Mouse (Mus musculus) small intestine, adult 2 months (tissue): Measurements from ENCODE around the gene Rapgef1. TPM values are rescaled to one million over a fixed set of nuclear protein-coding genes. Genes with fewer than 3 reads are reported as not detected.
"Not testable (repeated sequence)": the region's sequence is repeated elsewhere in the genome, so short reads cannot be mapped to it uniquely, and the experiment has no call there.

Experiments used
- H3K27ac ChIP-seq: fragments of 200-500 bp; 2 replicates; pipeline ENCODE4 v1.5.1; 2012; ENCODE audit warnings: low read depth, low read length, control low read depth, inconsistent platforms; ENCODE audit not compliant: insufficient read depth
- H3K27me3 ChIP-seq: fragments of 200-500 bp; 2 replicates; pipeline ENCODE4 v1.6.1; 2012; ENCODE audit warnings: mild to moderate bottlenecking, moderate library complexity, low read length, inconsistent platforms; ENCODE audit not compliant: control insufficient read depth, insufficient read depth
- H3K36me3 ChIP-seq: fragments of 200-500 bp; 2 replicates; pipeline ENCODE4 v1.6.1; 2012; ENCODE audit warnings: mild to moderate bottlenecking, low read length, control low read depth, inconsistent platforms; ENCODE audit not compliant: control insufficient read depth, insufficient read depth
- H3K4me1 ChIP-seq: fragments of 200-500 bp; 2 replicates; pipeline ENCODE4 v1.6.1; 2012; ENCODE audit warnings: low read length, inconsistent platforms, mixed read lengths; ENCODE audit not compliant: control insufficient read depth, insufficient read depth, insufficient read length
- H3K4me3 ChIP-seq: fragments of 200-500 bp; 2 replicates; pipeline ENCODE4 v1.5.1; 2012; ENCODE audit warnings: low read depth, mild to moderate bottlenecking, control low read depth, inconsistent platforms, low read length, moderate library complexity
- CTCF ChIP-seq: fragments of 200-500 bp; IDR thresholded peaks from 2 replicates; pipeline ENCODE4 v1.5.1; 2012; ENCODE audit warnings: low read depth, mild to moderate bottlenecking, control low read depth, inconsistent platforms, low read length, moderate library complexity, mixed read lengths; ENCODE audit not compliant: insufficient replicate concordance, insufficient read length; ENCODE audit errors: extremely low read depth
- POLR2A ChIP-seq: fragments of 200-500 bp; IDR thresholded peaks from 2 replicates; pipeline ENCODE4 v1.6.1; 2012; ENCODE audit warnings: low read depth, mild to moderate bottlenecking, control low read depth, inconsistent platforms, low read length, moderate library complexity
- WGBS: fragments of 180-500 bp; shearing (Covaris S2); methylation state at CpG from one replicate; pipeline ENCODE4 v1.1.7; 2018; 5-methylcytosine and 5-hydroxymethylcytosine counted together
- polyA plus RNA-seq: library from polyadenylated mRNA; depleted of rRNA; stranded (reverse); fragments of >200 nt; gene quantifications from 2 replicates; pipeline ENCODE4 v1.2.3, GENCODE M21; 2012

Gene Rapgef1
- polyA plus RNA-seq, 1 experiment = 25.1 TPM

DNA sequence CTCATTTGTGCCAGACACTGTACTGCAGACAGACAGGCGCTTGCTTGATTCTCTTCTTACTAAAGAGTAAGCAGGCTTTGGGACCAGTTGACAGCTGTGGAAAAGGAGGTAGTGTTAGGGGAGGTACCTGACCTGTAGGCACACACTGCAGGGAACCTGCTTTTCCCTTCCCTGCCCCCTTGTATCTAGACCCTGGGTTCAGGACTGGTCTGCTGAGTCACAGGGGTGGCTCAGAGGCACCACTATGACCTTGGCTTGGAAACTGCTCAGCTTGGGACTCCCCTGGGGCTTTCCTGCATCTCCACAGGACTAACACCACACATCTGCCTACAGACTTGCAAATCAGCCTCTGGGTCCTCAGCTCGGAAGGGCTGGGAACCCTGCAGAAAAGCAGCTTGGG, 9.8 kb downstream of the Rapgef1 start:
- H3K27ac ChIP-seq = peak overlapping the region; percentile 5
- H3K36me3 ChIP-seq = no peaks in the 10 kb centered on the region
- 68% methylated on average over 2 of the region's 2 CpGs for WGBS

DNA sequence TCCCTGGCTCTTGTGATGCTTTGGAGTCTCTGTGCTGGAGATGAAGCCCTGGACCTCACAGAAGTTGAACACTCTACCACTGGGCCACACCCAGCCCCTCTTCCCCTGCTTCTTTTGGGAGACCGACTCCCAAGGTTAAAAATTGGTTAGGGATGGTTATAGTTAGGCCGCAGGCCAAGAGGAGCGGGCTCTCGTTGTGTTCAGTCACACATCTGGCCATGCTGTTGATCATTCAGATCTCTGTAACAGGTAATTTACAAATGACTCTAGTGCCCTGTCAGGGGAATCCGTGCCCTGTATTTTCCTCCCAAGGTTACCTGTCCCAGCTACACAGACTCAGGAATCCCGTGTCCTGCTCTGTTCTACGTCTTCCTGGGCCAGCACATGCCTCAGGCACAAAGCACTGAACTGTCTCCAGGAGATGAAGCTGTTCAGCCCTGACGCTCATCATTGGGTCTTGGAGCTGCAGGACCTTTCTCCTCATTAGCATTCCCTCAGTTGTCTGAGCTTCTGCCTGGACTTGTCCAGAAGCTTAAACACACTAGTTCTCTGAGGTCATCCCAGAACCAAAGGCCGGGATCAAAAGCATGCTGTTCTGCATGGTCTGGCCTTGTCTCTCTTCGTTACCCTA, 10.7 kb downstream of the Rapgef1 start:
- WGBS = 90% methylated on average over 10 of the region's 10 CpGs

More for the DNA sequence above, 9.8 kb downstream of the Rapgef1 start:
- Histone ChIP-seq H3K4me3 (no peak overlapping the region), H3K4me1 (peaks cover 34% of the 10 kb centered on the region), H3K27me3 (no peaks in the 10 kb centered on the region)
- TF ChIP-seq POLR2A (no peak), CTCF (no peak)

DNA sequence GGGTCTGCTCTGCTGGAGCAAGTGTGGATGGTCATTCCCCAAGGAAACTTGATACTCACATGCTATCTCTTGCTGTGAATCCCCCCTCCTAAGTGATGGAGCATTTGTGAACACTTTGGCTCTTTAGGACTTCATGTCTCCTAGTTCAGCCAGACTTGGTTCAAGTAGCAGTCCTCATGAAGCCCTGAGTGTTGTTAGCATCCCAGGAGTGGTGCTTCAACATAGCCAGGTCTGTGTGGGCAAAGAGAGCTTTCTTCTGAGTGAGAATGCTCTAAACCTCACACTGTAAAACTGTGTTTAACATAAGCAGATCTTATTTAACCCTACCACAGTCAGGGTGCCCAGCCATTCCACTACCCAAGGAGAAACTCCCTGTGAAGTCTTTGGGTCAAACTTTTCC, 11.5 kb downstream of the Rapgef1 start:
- H3K4me1 ChIP-seq = peaks cover 28% of the 10 kb centered on the region
- H3K36me3 ChIP-seq = no peaks in the 10 kb centered on the region
- no peak overlapping the region for H3K4me3 ChIP-seq
- H3K27me3 ChIP-seq = no peaks in the 10 kb centered on the region
- no peak for TF ChIP-seq POLR2A
- no peak for TF ChIP-seq CTCF
- H3K27ac ChIP-seq = no peak overlapping the region

More for the DNA sequence above, 10.7 kb downstream of the Rapgef1 start:
- TF ChIP-seq CTCF = no peak
- no peak for TF ChIP-seq POLR2A
- H3K4me3 ChIP-seq = no peak overlapping the region
- peaks cover 28% of the 10 kb centered on the region for H3K4me1 ChIP-seq
- H3K27me3 ChIP-seq = no peaks in the 10 kb centered on the region
- no peak overlapping the region for H3K27ac ChIP-seq
- H3K36me3 ChIP-seq = no peaks in the 10 kb centered on the region

GRCm38 (mm10) chr2:29631564-29632167, 12.1 kb downstream of the Rapgef1 start:
- H3K4me1 ChIP-seq = peaks cover 28% of the 10 kb centered on the region
- H3K27me3 ChIP-seq, H3K4me3 ChIP-seq, H3K36me3 ChIP-seq, H3K27ac ChIP-seq: not testable (repeated sequence)
- WGBS = 81% methylated on average over 12 of the region's 12 CpGs

- H3K36me3 ChIP-seq = no peaks in the 10 kb centered on the region
- no peaks in the 10 kb centered on the region for H3K27me3 ChIP-seq
- H3K4me1 ChIP-seq = peaks cover 28% of the 10 kb centered on the region
- 26% methylated on average over 3 of the region's 3 CpGs for WGBS
- H3K4me3 ChIP-seq = no peak overlapping the region
- peak overlapping the region; percentile 23 for H3K27ac ChIP-seq
- TF ChIP-seq CTCF (no peak), POLR2A (no peak)
These were observed 12.7 kb downstream of the Rapgef1 start for GRCm38 (mm10) chr2:29632168-29632662.

DNA sequence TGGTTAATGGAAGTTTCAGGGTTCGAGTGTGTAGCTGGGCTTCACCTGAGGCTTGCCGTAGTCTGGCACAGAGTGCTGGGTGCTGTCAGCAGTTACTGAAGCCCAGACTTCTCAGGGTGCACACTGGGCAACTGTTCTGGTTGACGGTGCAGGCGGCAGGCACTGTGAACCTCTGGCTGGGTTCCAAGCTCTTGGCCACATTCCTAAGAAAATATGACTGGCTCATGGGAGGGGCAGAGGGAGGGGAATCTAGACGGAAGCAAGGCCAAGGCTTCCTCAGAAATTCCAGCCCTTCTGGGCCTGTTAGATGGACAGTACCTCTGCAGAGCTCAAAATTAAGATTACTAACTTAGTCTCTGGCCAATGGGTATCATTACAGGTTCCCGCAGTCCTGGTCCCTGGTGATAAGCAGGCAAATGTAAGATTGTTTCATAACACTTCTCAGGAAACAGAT, 13.6 kb downstream of the Rapgef1 start:
- no peak for TF ChIP-seq CTCF
- no peak for TF ChIP-seq POLR2A
- Histone ChIP-seq H3K4me1 (peaks cover 32% of the 10 kb centered on the region), H3K27ac (peak overlapping the region; percentile 58), H3K27me3 (no peaks in the 10 kb centered on the region), H3K36me3 (no peaks in the 10 kb centered on the region), H3K4me3 (no peak overlapping the region)
- WGBS = 9% methylated on average over 6 of the region's 6 CpGs

DNA sequence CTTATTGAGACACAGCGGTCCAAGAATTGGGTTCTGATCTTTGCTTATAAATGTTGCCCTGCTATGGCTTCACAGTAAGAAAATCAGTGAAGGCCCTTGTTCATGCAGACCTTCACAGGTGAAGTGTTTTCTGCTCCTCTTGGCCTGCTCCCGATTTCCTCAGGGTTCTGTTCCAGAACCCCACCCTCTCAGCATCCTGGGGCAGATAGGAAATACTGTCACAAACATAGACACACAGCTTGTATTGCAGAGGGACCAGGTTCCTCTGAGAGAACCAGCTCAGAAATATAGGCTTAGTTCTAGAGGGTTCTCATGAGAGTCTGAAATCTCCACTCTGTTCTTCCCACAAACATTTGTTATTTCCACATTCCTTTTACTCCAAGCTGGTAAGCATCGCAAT, 14.3 kb downstream of the Rapgef1 start:
- H3K4me1 ChIP-seq = peaks cover 27% of the 10 kb centered on the region
- H3K27me3 ChIP-seq = no peaks in the 10 kb centered on the region
- H3K36me3 ChIP-seq = no peaks in the 10 kb centered on the region
- TF ChIP-seq POLR2A (no peak), CTCF (no peak)
- H3K27ac ChIP-seq = peak overlapping the region; percentile 58
- no peak overlapping the region for H3K4me3 ChIP-seq
- WGBS = 66% methylated on average over 3 of the region's 3 CpGs
